Mouse (Mus musculus) left cerebral cortex, postnatal 4 days (tissue): ENCODE results near the gene Crybb3. TPM values are rescaled to one million over a fixed set of nuclear protein-coding genes. Genes with fewer than 3 reads are reported as not detected.

ENCODE experiments used
- DNase-seq: peaks from one replicate; pipeline ENCODE4 v3.0.0-alpha.2; 2022
- intact Hi-C: fragments of 180-260 bp; cut with DNase I; formaldehyde crosslinking; loops from one replicate; pipeline ENCODE4 v1.15.1; 2025
- total RNA-seq, 2 experiments: library from RNA; stranded (reverse); gene quantifications; 2 replicates each; pipeline ENCODE4 v1.2.3; 2021

The Crybb3 gene
- total RNA-seq, 2 experiments from 2014 or later, result 3.9 to 4.2 TPM

- no peak for DNase-seq
- intact Hi-C loops, result loop anchor here (10.0 kb wide), 1 partner anchor 476 kb away; the partner anchor contains the start of gene Sez6l
Measured at GRCm38 (mm10) chr5:113050581-113051185, 30.7 kb downstream of the Crybb3 start.

GRCm38 (mm10) chr5:113049876-113050275, 31.5 kb downstream of the Crybb3 start:
- intact Hi-C loops, result loop anchor here (10.0 kb wide), 1 partner anchor 475 kb away; the partner anchor contains the start of gene Sez6l
- DNase-seq, result no peak

- DNase-seq, result peak; percentile 85
- intact Hi-C loops, result no loop called here
Measured at GRCm38 (mm10) chr5:113045511-113046273, 35.7 kb downstream of the Crybb3 start.

- intact Hi-C loops, result no loop called here
- DNase-seq, result peak; percentile 48
Measured at GRCm38 (mm10) chr5:113043531-113043930, 37.9 kb downstream of the Crybb3 start.

GRCm38 (mm10) chr5:113041567-113042071, 39.8 kb downstream of the Crybb3 start:
- intact Hi-C loops, result no loop called here
- DNase-seq, result peak; percentile 98

DNA sequence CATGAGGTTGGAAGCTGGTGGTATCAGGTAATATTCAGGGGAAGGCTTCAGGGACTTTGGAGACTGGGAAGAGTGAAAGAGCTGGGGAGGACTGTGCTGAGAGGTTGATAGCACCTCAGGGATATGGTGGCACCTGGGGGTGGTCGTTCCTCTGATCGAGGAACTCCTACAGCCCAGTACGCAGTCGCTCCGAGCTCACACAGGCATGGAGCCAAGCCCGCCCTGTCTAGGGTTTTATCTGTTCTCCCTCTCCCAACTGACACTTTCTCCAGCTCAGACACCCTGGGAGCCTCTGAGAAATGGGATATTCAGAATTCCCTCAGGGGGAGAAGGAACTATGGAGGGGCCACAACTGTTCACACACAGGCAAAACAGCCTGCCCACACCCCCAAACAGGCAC, 40.6 kb downstream of the Crybb3 start:
- intact Hi-C loops, result no loop called here
- peak; percentile 58 for DNase-seq

GRCm38 (mm10) chr5:113038601-113039000, 42.8 kb downstream of the Crybb3 start:
- intact Hi-C loops, result no loop called here
- no peak for DNase-seq

- intact Hi-C loops, result no loop called here
- no peak for DNase-seq
Measured at GRCm38 (mm10) chr5:113035094-113036047, 46.0 kb downstream of the Crybb3 start.

DNA sequence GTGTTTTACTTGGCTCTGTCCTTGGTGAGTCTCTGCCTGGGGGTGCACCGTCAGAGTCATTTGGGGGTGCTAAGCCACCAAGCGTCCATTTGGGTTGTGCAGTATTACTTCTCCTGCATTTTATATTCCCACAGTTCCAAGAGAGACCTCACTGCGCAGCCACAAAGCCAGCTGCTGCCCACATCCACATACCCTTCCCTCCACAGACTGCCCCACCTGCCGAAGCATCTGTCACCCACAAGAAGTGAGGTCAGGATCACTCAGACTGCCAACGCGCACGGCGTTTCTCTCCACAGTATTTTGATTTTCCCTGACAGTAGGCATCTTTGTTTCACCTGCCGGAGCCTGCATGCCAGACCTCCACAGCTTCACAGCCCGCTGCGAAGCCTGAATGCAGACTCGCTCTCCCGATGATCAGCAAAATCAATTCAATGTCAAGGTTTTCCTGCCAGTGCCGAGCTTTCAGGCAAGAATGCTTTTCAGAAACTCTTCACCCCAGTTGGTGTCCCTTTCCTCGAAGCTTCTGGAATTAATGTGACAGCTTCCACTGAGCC, 50.1 kb downstream of the Crybb3 start:
- DNase-seq, result peak; percentile 68
- intact Hi-C loops, result no loop called here

GRCm38 (mm10) chr5:113030082-113030481, 51.3 kb downstream of the Crybb3 start:
- intact Hi-C loops, result no loop called here

GRCm38 (mm10) chr5:113026706-113027105, 54.7 kb downstream of the Crybb3 start:
- DNase-seq, result no peak
- intact Hi-C loops, result no loop called here

More at GRCm38 (mm10) chr5:113030082-113030481, 51.3 kb downstream of the Crybb3 start:
- peak; percentile 63 for DNase-seq

Other genes with a start within 250 kb of the Crybb3 start
- gene Myo18b, start 185.2 kb downstream of the Crybb3 start, total RNA-seq, result 1 to 10 TPM; 5.6 to 6.8 TPM
- 10 to 100 TPM; 68.4 to 73.9 TPM for gene Grk3, start 65.8 kb downstream of the Crybb3 start, total RNA-seq
- not detected for gene Crybb2, start 11.5 kb downstream of the Crybb3 start, total RNA-seq
- 10 to 100 TPM; 40.1 to 41.4 TPM for gene 2900026A02Rik, start 139.7 kb upstream of the Crybb3 start, total RNA-seq
- gene Tmem211, start 145.3 kb upstream of the Crybb3 start, total RNA-seq, result under 1 TPM in 1 of 2 experiments, not detected in 1; 0.18 TPM
- gene Sgsm1, start 229.2 kb upstream of the Crybb3 start, total RNA-seq, result 10 to 100 TPM; 67.4 to 74.9 TPM